Mouse (Mus musculus) lung, embryonic 15.5 days (tissue): Measurements from ENCODE around the gene Urm1. TPM values are rescaled to one million over a fixed set of nuclear protein-coding genes. Genes with fewer than 3 reads are reported as not detected.

Experiments
- ATAC-seq: fragments of 200-750 bp; cut with Nextera tagmentation; 2 replicates; pipeline ENCODE4 v1.8.0; 2017; ENCODE audit warnings: moderate number of reproducible peaks, borderline replicate concordance; ENCODE audit not compliant: low FRiP score, low TSS enrichment; ENCODE audit errors: extremely low read depth
- H3K27ac ChIP-seq: fragments of 300-500 bp; sonication (generic); 2 replicates; pipeline ENCODE4 v1.5.1; 2015; ENCODE audit warnings: moderate library complexity, mild to moderate bottlenecking, inconsistent platforms
- H3K27me3 ChIP-seq: fragments of 300-500 bp; sonication (generic); 2 replicates; pipeline ENCODE4 v1.6.1; 2015; ENCODE audit warnings: inconsistent platforms
- H3K36me3 ChIP-seq: fragments of 300-500 bp; sonication (generic); 2 replicates; pipeline ENCODE4 v1.6.1; 2015; ENCODE audit warnings: inconsistent platforms
- H3K4me1 ChIP-seq: fragments of 300-500 bp; sonication (generic); 2 replicates; pipeline ENCODE4 v1.6.1; 2015; ENCODE audit warnings: inconsistent platforms
- H3K4me2 ChIP-seq: fragments of 300-500 bp; sonication (generic); 2 replicates; pipeline ENCODE4 v1.6.1; 2015; ENCODE audit warnings: inconsistent platforms, mild to moderate bottlenecking, moderate library complexity
- H3K4me3 ChIP-seq: fragments of 300-500 bp; sonication (generic); 2 replicates; pipeline ENCODE4 v1.5.1; 2015; ENCODE audit warnings: mild to moderate bottlenecking, inconsistent platforms
- H3K9ac ChIP-seq: fragments of 300-500 bp; sonication (generic); 2 replicates; pipeline ENCODE4 v1.6.1; 2015; ENCODE audit warnings: inconsistent platforms
- H3K9me3 ChIP-seq: fragments of 300-500 bp; sonication (generic); 2 replicates; pipeline ENCODE4 v1.6.1; 2016; ENCODE audit warnings: inconsistent platforms
- WGBS: fragments of 180-500 bp; shearing (Covaris S2); methylation state at CpG from one replicate; pipeline ENCODE4 v1.1.7; 2015; 5-methylcytosine and 5-hydroxymethylcytosine counted together
- polyA plus RNA-seq: library from polyadenylated mRNA; unstranded; fragments of >200 nt; fragmentation: Nextera tagmentation; extraction: Ambion mirVana; gene quantifications from 2 replicates; pipeline ENCODE4 v1.2.1, GENCODE M21; 2015

Gene Urm1
- polyA plus RNA-seq, 1 experiment from 2014 or later, result 27.2 TPM

GRCm38 (mm10) chr2:29833796-29834195 is 13.9 kb downstream of the Urm1 start:
- no peak for ATAC-seq
- H3K36me3 ChIP-seq, result peaks cover 15% of the 10 kb centered on the region
- H3K4me1 ChIP-seq, result 0 out of 2 replicates have a peak, but pooled peaks cover 2% of the 10 kb centered on the region
- H3K4me2 ChIP-seq, result no peak overlapping the region
- no peak overlapping the region for H3K27ac ChIP-seq
- H3K9me3 ChIP-seq, result no peaks in the 10 kb centered on the region
- no peak overlapping the region for H3K4me3 ChIP-seq
- H3K9ac ChIP-seq, result no peak overlapping the region
- H3K27me3 ChIP-seq, result no peaks in the 10 kb centered on the region
- 92% methylated on average over 5 of the region's 5 CpGs for WGBS

DNA sequence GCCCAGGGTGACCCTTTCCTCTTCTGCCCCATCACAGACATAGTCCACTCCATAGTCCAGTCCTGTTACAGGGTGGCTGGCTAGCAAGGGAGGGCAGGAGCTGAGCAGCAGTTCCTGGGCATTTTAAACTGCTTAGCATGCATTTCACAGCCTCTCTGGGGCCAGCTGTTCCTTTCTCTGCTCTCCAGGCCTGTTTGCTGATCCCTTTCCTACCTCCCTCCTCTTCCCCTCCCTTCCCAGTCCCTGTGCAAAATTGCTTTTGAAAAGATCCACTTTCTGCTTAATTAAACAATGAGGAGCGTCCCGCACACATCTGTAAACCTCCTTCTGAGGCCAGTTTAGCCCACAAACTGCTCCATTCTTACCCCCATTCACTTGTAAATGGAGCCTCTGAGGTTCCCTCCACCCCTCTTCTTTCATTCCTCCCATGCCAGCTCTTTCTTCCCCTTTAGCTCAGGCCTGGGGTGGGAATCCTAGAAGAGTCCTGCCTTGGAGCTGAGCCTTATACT is 15.6 kb downstream of the Urm1 start:
- H3K9ac ChIP-seq, result no peak overlapping the region
- H3K36me3 ChIP-seq, result peaks cover 15% of the 10 kb centered on the region

GRCm38 (mm10) chr2:29839460-29839859 is 19.6 kb downstream of the Urm1 start:
- H3K4me3 ChIP-seq, result no peak overlapping the region
- WGBS, result 48% methylated on average over 4 of the region's 4 CpGs
- H3K27me3 ChIP-seq, result peaks cover 17% of the 10 kb centered on the region
- no peaks in the 10 kb centered on the region for H3K4me1 ChIP-seq
- H3K4me2 ChIP-seq, result no peak overlapping the region
- no peak overlapping the region for H3K27ac ChIP-seq
- peaks cover 32% of the 10 kb centered on the region for H3K36me3 ChIP-seq
- 0 out of 2 replicates have a peak, but pooled peaks have one; percentile 13 for ATAC-seq
- H3K9me3 ChIP-seq, result no peaks in the 10 kb centered on the region
- no peak overlapping the region for H3K9ac ChIP-seq

More for the DNA sequence above, 15.6 kb downstream of the Urm1 start:
- 75% methylated on average over 2 of the region's 2 CpGs for WGBS
- Histone ChIP-seq H3K4me3 (no peak overlapping the region), H3K9me3 (no peaks in the 10 kb centered on the region), H3K27ac (no peak overlapping the region), H3K4me2 (no peak overlapping the region), H3K4me1 (no peaks in the 10 kb centered on the region), H3K27me3 (no peaks in the 10 kb centered on the region)
- ATAC-seq, result no peak

GRCm38 (mm10) chr2:29843231-29844105 is 23.6 kb downstream of the Urm1 start:
- peaks cover 30% of the 10 kb centered on the region for H3K36me3 ChIP-seq
- H3K27me3 ChIP-seq, result peaks cover 57% of the 10 kb centered on the region
- H3K4me2 ChIP-seq, result no peak overlapping the region
- no peak for ATAC-seq
- H3K4me3 ChIP-seq, result no peak overlapping the region
- H3K9ac ChIP-seq, result no peak overlapping the region
- H3K9me3 ChIP-seq, result no peaks in the 10 kb centered on the region
- 76% methylated on average over 9 of the region's 9 CpGs for WGBS
- peaks cover 4% of the 10 kb centered on the region; the same call in 1 of the 2 replicates for H3K4me1 ChIP-seq
- H3K27ac ChIP-seq, result no peak overlapping the region

GRCm38 (mm10) chr2:29844115-29844514 is 24.2 kb downstream of the Urm1 start:
- ATAC-seq, result no peak
- WGBS, result 94% methylated on average over 2 of the region's 2 CpGs
- no peak overlapping the region for H3K27ac ChIP-seq
- H3K9ac ChIP-seq, result no peak overlapping the region
- no peaks in the 10 kb centered on the region for H3K9me3 ChIP-seq
- H3K4me1 ChIP-seq, result peaks cover 4% of the 10 kb centered on the region; the same call in 1 of the 2 replicates
- peaks cover 30% of the 10 kb centered on the region for H3K36me3 ChIP-seq
- peaks cover 59% of the 10 kb centered on the region for H3K27me3 ChIP-seq
- H3K4me3 ChIP-seq, result no peak overlapping the region
- no peak overlapping the region for H3K4me2 ChIP-seq

DNA sequence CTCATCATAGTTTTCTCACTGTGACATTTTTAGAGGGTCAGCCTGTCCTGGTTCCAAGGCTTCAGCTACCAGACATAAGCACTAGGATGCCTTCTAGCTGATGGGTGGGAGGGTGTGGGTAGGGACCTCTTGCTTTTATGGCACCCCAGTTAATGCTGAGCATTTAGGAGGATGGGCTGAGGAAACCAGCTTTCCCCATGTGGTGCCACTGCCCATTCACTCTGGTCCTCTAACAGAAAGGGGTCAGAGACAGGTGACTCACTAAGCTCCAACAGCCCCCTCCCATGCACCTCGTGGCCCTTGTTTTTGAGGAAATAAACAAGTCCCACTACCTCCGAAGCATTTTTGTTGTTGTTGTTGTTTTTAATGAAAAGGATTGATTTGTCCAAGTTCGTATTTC is 24.8 kb downstream of the Urm1 start:
- Histone ChIP-seq H3K9ac (no peak overlapping the region), H3K27me3 (peaks cover 59% of the 10 kb centered on the region), H3K9me3 (no peaks in the 10 kb centered on the region), H3K4me1 (peaks cover 4% of the 10 kb centered on the region; the same call in 1 of the 2 replicates), H3K4me3 (no peak overlapping the region), H3K4me2 (no peak overlapping the region), H3K27ac (no peak overlapping the region), H3K36me3 (peaks cover 30% of the 10 kb centered on the region)
- no peak for ATAC-seq
- 25% methylated on average over 3 of the region's 3 CpGs for WGBS

- peaks cover 4% of the 10 kb centered on the region; the same call in 1 of the 2 replicates for H3K4me1 ChIP-seq
- no peak overlapping the region for H3K9ac ChIP-seq
- no peak overlapping the region for H3K27ac ChIP-seq
- peaks cover 59% of the 10 kb centered on the region for H3K27me3 ChIP-seq
- no peak overlapping the region for H3K4me3 ChIP-seq
- peaks cover 30% of the 10 kb centered on the region for H3K36me3 ChIP-seq
- no peak for ATAC-seq
- WGBS, result 21% methylated on average over 25 of the region's 25 CpGs
- H3K9me3 ChIP-seq, result no peaks in the 10 kb centered on the region
- 0 out of 2 replicates have a peak overlapping the region, but pooled peaks have one; percentile 17 for H3K4me2 ChIP-seq
Observed at GRCm38 (mm10) chr2:29845636-29846035, 25.8 kb downstream of the Urm1 start.

GRCm38 (mm10) chr2:29846061-29846853 is 26.4 kb downstream of the Urm1 start:
- Histone ChIP-seq H3K9me3 (no peaks in the 10 kb centered on the region), H3K4me2 (peak overlapping the region; percentile 17; the same call in 1 of the 2 replicates), H3K36me3 (peaks cover 27% of the 10 kb centered on the region), H3K27ac (no peak overlapping the region), H3K4me3 (no peak overlapping the region; the same call in 1 of the 2 replicates), H3K4me1 (peaks cover 4% of the 10 kb centered on the region; the same call in 1 of the 2 replicates), H3K9ac (no peak overlapping the region), H3K27me3 (peaks cover 59% of the 10 kb centered on the region)
- ATAC-seq, result no peak
- 14% methylated on average over 47 of the region's 47 CpGs for WGBS

- no peak overlapping the region for H3K9ac ChIP-seq
- whole genome bisulfite sequencing, result 45% methylated on average over 3 of the region's 3 CpGs
- H3K4me1 ChIP-seq, result peaks cover 4% of the 10 kb centered on the region; the same call in 1 of the 2 replicates
- no peak overlapping the region for H3K27ac ChIP-seq
- peaks cover 59% of the 10 kb centered on the region for H3K27me3 ChIP-seq
- H3K9me3 ChIP-seq, result no peaks in the 10 kb centered on the region
- peaks cover 22% of the 10 kb centered on the region for H3K36me3 ChIP-seq
- ATAC-seq, result no peak
- H3K4me3 ChIP-seq, result no peak overlapping the region
- no peak overlapping the region for H3K4me2 ChIP-seq
Observed at GRCm38 (mm10) chr2:29846911-29847310, 27.0 kb downstream of the Urm1 start.

- Histone ChIP-seq H3K9ac (no peak overlapping the region), H3K4me3 (no peak overlapping the region), H3K36me3 (peaks cover 4% of the 10 kb centered on the region; the same call in 1 of the 2 replicates), H3K9me3 (no peaks in the 10 kb centered on the region), H3K27ac (no peak overlapping the region), H3K4me1 (peaks cover 4% of the 10 kb centered on the region; the same call in 1 of the 2 replicates), H3K27me3 (peaks cover 47% of the 10 kb centered on the region), H3K4me2 (no peak overlapping the region)
- 58% methylated on average over 8 of the region's 8 CpGs for WGBS
- no peak for ATAC-seq
Observed at GRCm38 (mm10) chr2:29849041-29849440, 29.2 kb downstream of the Urm1 start.

GRCm38 (mm10) chr2:29849841-29850480 is 30.1 kb downstream of the Urm1 start:
- 48% methylated on average over 5 of the region's 5 CpGs for WGBS
- no peak overlapping the region for H3K27ac ChIP-seq
- H3K4me1 ChIP-seq, result peaks cover 4% of the 10 kb centered on the region; the same call in 1 of the 2 replicates
- H3K4me3 ChIP-seq, result no peak overlapping the region
- ATAC-seq, result no peak
- peaks cover 37% of the 10 kb centered on the region for H3K27me3 ChIP-seq
- H3K4me2 ChIP-seq, result no peak overlapping the region
- no peaks in the 10 kb centered on the region for H3K9me3 ChIP-seq
- H3K36me3 ChIP-seq, result no peaks in the 10 kb centered on the region
- H3K9ac ChIP-seq, result no peak overlapping the region
